Mouse (Mus musculus): ENCODE measurements around the gene Slc27a1. TPM values are rescaled to one million over a fixed set of nuclear protein-coding genes. Genes with fewer than 3 reads are reported as not detected.
A peak's percentile ranks its signal among the peaks of the same experiment; 100 is the strongest.

Gene Slc27a1
- total and polyA plus RNA-seq, 3 experiments: 0.46 to 1.3 TPM; not detected in 1

DNA sequence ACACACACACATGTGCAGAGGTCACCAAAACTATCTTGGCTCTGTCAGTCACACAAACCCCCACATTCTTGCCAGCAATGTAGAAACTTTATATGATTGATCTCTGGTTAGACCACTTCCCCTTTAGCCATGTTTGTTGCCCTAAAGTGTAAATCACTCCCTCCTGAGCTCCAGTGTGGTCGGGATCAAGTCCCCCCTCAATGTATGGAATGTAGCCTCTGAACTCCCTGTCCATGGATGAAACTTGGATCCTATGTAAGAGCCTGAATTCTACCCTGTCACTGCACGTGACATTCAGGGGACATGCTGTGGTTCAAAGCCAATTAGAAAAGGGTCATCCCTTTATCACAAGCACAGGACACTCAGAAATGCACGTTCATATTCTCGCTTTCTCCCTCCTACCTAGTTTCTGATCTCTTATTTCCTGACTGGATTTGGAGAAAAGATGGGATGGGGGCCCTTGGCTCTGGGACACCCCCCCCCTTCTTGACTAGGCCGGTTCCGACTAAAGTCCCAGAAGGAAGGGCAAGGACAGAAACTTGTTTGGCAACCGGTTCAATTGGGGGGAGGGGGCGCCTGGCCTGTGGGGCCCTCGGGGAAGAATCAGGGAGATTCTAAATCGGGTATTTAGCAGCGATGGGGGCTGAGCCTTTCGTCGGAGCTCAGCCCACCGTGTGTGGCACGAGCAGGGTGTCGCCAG lies 59.9 kb downstream of the Slc27a1 start:
- Histone ChIP-seq H3K9me3 (replicated peaks; ENCODE audit: insufficient read depth, low read length) (no peaks in the 10 kb centered on the region), H3K9ac (ENCODE audit: control insufficient read depth, low read depth, low read length, poor library complexity, severe bottlenecking) (peak overlapping the region; percentile 68), H3K79me2 (ENCODE audit: control insufficient read depth, insufficient read depth, low read length, poor library complexity) (no peaks in the 10 kb centered on the region; the same call in 1 of the 2 replicates), H3K27me3 (ENCODE audit: control insufficient read depth in 1 of 2, insufficient read depth in 2 of 2, low read length in 2 of 2) (no peaks in the 10 kb centered on the region), H3K4me1 (ENCODE audit: control insufficient read depth in 1 of 2, insufficient read depth in 2 of 2, low read length in 2 of 2) (peaks cover 2 to 35% of the 10 kb centered on the region in 2 experiments; a peak in 3 of 4 replicates), H3K36me3 (ENCODE audit: control insufficient read depth in 1 of 2, insufficient read depth in 2 of 2, low read length in 2 of 2) (peaks cover 0 to 12% of the 10 kb centered on the region in 2 experiments; a peak in 2 of 4 replicates), H3K27ac (ENCODE audit: control insufficient read depth, low read depth, low read length) (no peak overlapping the region), H3K4me3 (ENCODE audit: control insufficient read depth in 1 of 2, insufficient read depth in 1 of 2, low read depth in 2 of 2, low read length in 2 of 2) (peak overlapping the region; percentile 64 to 88)
- DNase-seq (ENCODE audit: low read depth, low spot score): peak; percentile 62
- TF ChIP-seq MEF2A (IDR thresholded peaks at IDR 0.05; ENCODE audit: extremely low read depth, insufficient replicate concordance, low read depth, low read length, poor library complexity, severe bottlenecking) (no peak), USF1 (IDR thresholded peaks at IDR 0.05; ENCODE audit: low read depth, low read length) (peak; percentile 41; the same call in 1 of the 2 replicates), MXI1 (IDR thresholded peaks at IDR 0.05; ENCODE audit: low read depth, low read length) (no peak), MYC (IDR thresholded peaks at IDR 0.05; ENCODE audit: low read depth, low read length) (peak; percentile 21; the same call in 1 of the 2 replicates), NELFE (IDR thresholded peaks at IDR 0.05; ENCODE audit: low read depth, low read length) (no peak)

DNA sequence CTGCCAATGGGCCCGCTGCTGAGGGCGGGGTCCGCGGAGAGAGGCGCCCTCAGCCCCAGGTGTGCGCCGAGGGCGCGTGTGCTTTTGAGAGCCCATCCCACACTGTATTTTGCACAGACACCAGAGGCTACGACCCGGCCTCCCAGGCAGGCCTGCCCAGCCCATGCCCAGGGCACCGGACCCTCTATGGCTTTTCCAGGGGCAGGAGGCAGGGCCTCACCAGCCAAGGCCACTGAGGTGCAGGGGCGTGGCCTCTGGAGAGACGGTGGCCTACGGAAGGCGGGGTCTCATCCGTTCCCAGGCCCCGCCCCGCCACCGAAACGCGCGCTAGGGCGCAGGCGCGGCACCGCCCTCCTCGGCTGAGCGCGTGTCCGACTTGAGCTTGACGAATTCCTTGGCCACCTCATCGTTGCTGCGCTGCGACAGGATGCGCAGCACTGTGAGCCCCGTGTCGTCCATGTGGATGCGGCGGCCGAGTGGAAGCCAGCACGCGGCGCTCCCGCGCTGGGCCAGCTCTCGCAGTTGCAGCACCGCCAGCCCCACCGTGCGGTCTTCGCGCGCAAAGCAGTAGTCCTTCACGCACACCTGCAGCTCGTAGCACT lies 60.5 kb downstream of the Slc27a1 start:
- H3K9ac ChIP-seq (ENCODE audit: control insufficient read depth, low read depth, low read length, poor library complexity, severe bottlenecking): peak overlapping the region; percentile 68
- H3K4me1 ChIP-seq (ENCODE audit: control insufficient read depth in 1 of 2, insufficient read depth in 2 of 2, low read length in 2 of 2): peaks cover 2 to 35% of the 10 kb centered on the region in 2 experiments; a peak in 3 of 4 replicates
- peak overlapping the region; percentile 64 to 88 for H3K4me3 ChIP-seq (ENCODE audit: control insufficient read depth in 1 of 2, insufficient read depth in 1 of 2, low read depth in 2 of 2, low read length in 2 of 2)
- no peak overlapping the region; the same call in 1 of the 2 replicates for H3K27ac ChIP-seq (ENCODE audit: control insufficient read depth, low read depth, low read length)
- H3K36me3 ChIP-seq (ENCODE audit: control insufficient read depth in 1 of 2, insufficient read depth in 2 of 2, low read length in 2 of 2): peaks cover 0 to 12% of the 10 kb centered on the region in 2 experiments; a peak in 2 of 4 replicates
- no peaks in the 10 kb centered on the region for H3K27me3 ChIP-seq (ENCODE audit: control insufficient read depth in 1 of 2, insufficient read depth in 2 of 2, low read length in 2 of 2)
- peak; percentile 94 for DNase-seq (ENCODE audit: low read depth, low spot score)
- H3K79me2 ChIP-seq (ENCODE audit: control insufficient read depth, insufficient read depth, low read length, poor library complexity): no peaks in the 10 kb centered on the region; the same call in 1 of the 2 replicates
- H3K9me3 ChIP-seq (replicated peaks; ENCODE audit: insufficient read depth, low read length): no peaks in the 10 kb centered on the region
- TF ChIP-seq RAD21 (IDR thresholded peaks at IDR 0.05; ENCODE audit: low read depth, low read length) (no peak), NRF1 (IDR thresholded peaks at IDR 0.05; ENCODE audit: insufficient read depth, low read depth, low read length, poor library complexity, severe bottlenecking) (peak; percentile 85), TCF12 (IDR thresholded peaks at IDR 0.05; ENCODE audit: low read depth, low read length) (no peak), CHD1 (IDR thresholded peaks at IDR 0.05; ENCODE audit: low read depth, low read length) (no peak), USF1 (IDR thresholded peaks at IDR 0.05; ENCODE audit: low read depth, low read length) (0 out of 2 replicates have a peak, but pooled peaks have one; percentile 22), ZNF384 (IDR thresholded peaks at IDR 0.05; ENCODE audit: low read depth, low read length) (no peak), UBTF (IDR thresholded peaks at IDR 0.05; ENCODE audit: borderline replicate concordance, insufficient read depth, low read depth, low read length) (no peak), BHLHE40 (IDR thresholded peaks at IDR 0.05; ENCODE audit: borderline replicate concordance, low read depth, low read length) (no peak), HCFC1 (IDR thresholded peaks at IDR 0.05; ENCODE audit: low read depth, low read length) (0 out of 2 replicates have a peak, but pooled peaks have one; percentile 41), MXI1 (IDR thresholded peaks at IDR 0.05; ENCODE audit: low read depth, low read length) (peak; percentile 76), SIN3A (IDR thresholded peaks at IDR 0.05; ENCODE audit: low read length) (0 out of 2 replicates have a peak, but pooled peaks have one; percentile 0), MEF2A (IDR thresholded peaks at IDR 0.05; ENCODE audit: extremely low read depth, insufficient replicate concordance, low read depth, low read length, poor library complexity, severe bottlenecking) (no peak), RCOR1 (IDR thresholded peaks at IDR 0.05; ENCODE audit: low read depth, low read length) (no peak), GATA1 (IDR thresholded peaks at IDR 0.05; ENCODE audit: low read depth, low read length) (no peak), SMC3 (IDR thresholded peaks at IDR 0.05; ENCODE audit: low read depth, low read length) (no peak; the same call in none of the 2 replicates), ETS1 (IDR thresholded peaks at IDR 0.05; ENCODE audit: low read depth, low read length) (no peak), E2F4 (IDR thresholded peaks at IDR 0.05; ENCODE audit: borderline replicate concordance, low read depth, low read length) (no peak), MAX (IDR thresholded peaks at IDR 0.05; ENCODE audit: low read length) (peak; percentile 89), ELF1 (IDR thresholded peaks at IDR 0.05; ENCODE audit: low read depth, low read length) (no peak; the same call in 1 of the 2 replicates), POLR2A (IDR thresholded peaks at IDR 0.05; ENCODE audit: control insufficient read depth in 1 of 2, insufficient read depth in 1 of 2, low read depth in 1 of 2, low read length in 2 of 2, poor library complexity in 1 of 2) (peak; percentile 79 to 91), KAT2A (conservative IDR thresholded peaks at IDR 0.05; ENCODE audit: low read depth, low read length) (no peak), TBP (IDR thresholded peaks at IDR 0.05; ENCODE audit: low read depth, low read length) (no peak), MYC (IDR thresholded peaks at IDR 0.05; ENCODE audit: low read depth, low read length) (peak; percentile 72; the same call in 1 of the 2 replicates), ZC3H11A (IDR thresholded peaks at IDR 0.05; ENCODE audit: low read depth, low read length) (no peak), USF2 (IDR thresholded peaks at IDR 0.05; ENCODE audit: borderline replicate concordance in 1 of 2, insufficient read depth in 1 of 2, low read depth in 1 of 2, low read length in 2 of 2) (no peak), MAFK (IDR thresholded peaks at IDR 0.05; ENCODE audit: borderline replicate concordance, low read depth, low read length) (no peak)

Data from MEL (cell line).